Mouse (Mus musculus) forebrain, embryonic 13.5 days (tissue): ENCODE results near the gene Aqp1. TPM values are rescaled to one million over a fixed set of nuclear protein-coding genes. Genes with fewer than 3 reads are reported as not detected.

ENCODE experiments used
- ATAC-seq: fragments of 200-750 bp; cut with Nextera tagmentation; 2 replicates; pipeline ENCODE4 v1.8.0; 2017
- H3K27ac ChIP-seq: fragments of 300-500 bp; sonication (generic); 2 replicates; pipeline ENCODE4 v1.5.1; 2015; ENCODE audit warnings: inconsistent platforms, mild to moderate bottlenecking, moderate library complexity
- H3K27me3 ChIP-seq: fragments of 300-500 bp; sonication (generic); 2 replicates; pipeline ENCODE4 v1.6.1; 2015; ENCODE audit warnings: mild to moderate bottlenecking, inconsistent platforms
- H3K36me3 ChIP-seq: fragments of 300-500 bp; sonication (generic); 2 replicates; pipeline ENCODE4 v1.6.1; 2015; ENCODE audit warnings: mild to moderate bottlenecking, inconsistent platforms; ENCODE audit not compliant: poor library complexity, severe bottlenecking
- H3K4me1 ChIP-seq: fragments of 300-500 bp; sonication (generic); 2 replicates; pipeline ENCODE4 v1.6.1; 2015; ENCODE audit warnings: inconsistent platforms
- H3K4me2 ChIP-seq: fragments of 300-500 bp; sonication (generic); 2 replicates; pipeline ENCODE4 v1.6.1; 2015; ENCODE audit warnings: inconsistent platforms, mild to moderate bottlenecking, moderate library complexity
- H3K4me3 ChIP-seq: fragments of 300-500 bp; sonication (generic); 2 replicates; pipeline ENCODE4 v1.5.1; 2015; ENCODE audit warnings: mild to moderate bottlenecking, inconsistent platforms
- H3K9ac ChIP-seq: fragments of 300-500 bp; sonication (generic); 2 replicates; pipeline ENCODE4 v1.6.1; 2015; ENCODE audit warnings: mild to moderate bottlenecking, inconsistent platforms
- H3K9me3 ChIP-seq: fragments of 300-500 bp; sonication (generic); replicated peaks from 2 replicates; pipeline ENCODE4 v1.6.1; 2016; ENCODE audit warnings: inconsistent platforms
- WGBS: fragments of 180-500 bp; shearing (Covaris S2); methylation state at CpG from one replicate; pipeline ENCODE4 v1.1.7; 2015; 5-methylcytosine and 5-hydroxymethylcytosine counted together
- polyA plus RNA-seq: library from polyadenylated mRNA; unstranded; fragments of >200 nt; fragmentation: Nextera tagmentation; extraction: Ambion mirVana; gene quantifications from 2 replicates; pipeline ENCODE4 v1.2.1, GENCODE M21; 2015

Gene Aqp1
- 1.7 and 4.2 TPM in 2 replicates for polyA plus RNA-seq

DNA sequence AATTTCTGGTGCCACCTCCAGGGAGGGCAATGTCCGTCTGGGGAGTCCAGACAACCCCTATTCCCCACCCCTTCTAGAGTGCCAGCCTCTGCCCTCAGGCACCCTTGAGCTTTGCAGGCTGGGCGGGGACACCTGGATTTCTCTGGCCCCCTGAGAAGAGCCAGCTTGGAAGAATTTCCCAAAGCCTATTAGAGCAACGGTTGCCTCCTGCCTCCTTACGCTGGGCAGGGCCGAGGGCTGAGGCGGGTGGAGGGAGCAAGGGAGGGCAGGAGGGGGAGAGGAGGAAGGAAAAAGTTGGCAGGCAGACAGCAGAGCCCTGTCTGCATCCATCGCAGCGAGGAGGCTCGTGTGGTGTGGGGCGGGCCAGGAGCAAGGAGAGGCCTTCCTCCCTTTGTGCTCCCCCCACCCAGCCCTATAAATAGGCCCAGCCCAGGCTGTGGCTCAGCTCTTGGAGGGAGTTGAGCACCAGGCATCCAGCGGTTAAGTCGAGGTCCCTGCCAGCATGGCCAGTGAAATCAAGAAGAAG is at the start of gene Aqp1:
Gene Aqp1 (plus strand): TSS at position 444 of the 526 bp plus-strand sequence.
- no peaks in the 10 kb centered on the region for H3K36me3 ChIP-seq
- H3K27ac ChIP-seq, result no peak within 1 kb of the TSS
- H3K4me1 ChIP-seq, result peaks cover 28% of the 10 kb centered on the region
- no peaks in the 10 kb centered on the region for H3K9me3 ChIP-seq
- ATAC-seq, result peak; percentile 70
- no peak within 1 kb of the TSS for H3K9ac ChIP-seq
- no peak within 1 kb of the TSS for H3K4me2 ChIP-seq
- 16% methylated on average over 12 of the region's 12 CpGs for WGBS
- H3K4me3 ChIP-seq, result no peak within 1 kb of the TSS
- no peaks in the 10 kb centered on the region for H3K27me3 ChIP-seq

DNA sequence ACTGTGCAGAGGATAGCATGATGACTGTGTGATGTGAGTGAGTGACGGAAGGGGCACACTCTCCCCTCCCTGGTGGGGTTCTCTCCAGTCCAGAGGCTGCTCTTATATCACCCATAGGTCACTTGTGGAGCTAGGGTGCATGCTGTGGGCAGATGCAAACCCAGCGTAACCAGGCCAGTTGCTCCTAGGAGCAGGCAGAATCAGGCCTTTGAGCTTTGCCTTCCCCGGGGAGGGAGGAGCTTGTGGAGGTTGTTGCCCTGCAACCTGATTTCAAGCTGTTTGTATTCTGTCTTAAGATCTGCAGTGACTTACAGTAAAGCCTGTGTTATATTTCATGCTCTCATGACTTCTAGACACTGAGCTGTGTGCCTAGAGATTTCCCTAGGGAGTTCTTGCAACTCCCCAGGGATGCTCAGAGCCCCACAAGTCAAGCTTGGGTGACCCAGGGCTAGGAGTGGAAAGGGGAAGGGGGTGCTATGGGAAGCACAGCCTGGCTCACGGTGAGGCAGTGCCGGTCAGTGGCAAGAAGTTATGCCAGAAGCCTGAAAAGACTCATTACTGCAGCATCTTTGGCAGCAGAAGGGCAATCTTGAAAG is 48.1 kb upstream of the Aqp1 start:
- Histone ChIP-seq H3K4me3 (no peak overlapping the region), H3K27ac (no peak overlapping the region), H3K4me2 (no peak overlapping the region), H3K36me3 (peaks cover 14% of the 10 kb centered on the region), H3K9ac (no peak overlapping the region), H3K27me3 (no peaks in the 10 kb centered on the region), H3K4me1 (no peaks in the 10 kb centered on the region), H3K9me3 (0 out of 2 replicates have a peak, but pooled peaks cover 3% of the 10 kb centered on the region)
- ATAC-seq, result no peak
- WGBS, result 90% methylated on average over 5 of the region's 5 CpGs

DNA sequence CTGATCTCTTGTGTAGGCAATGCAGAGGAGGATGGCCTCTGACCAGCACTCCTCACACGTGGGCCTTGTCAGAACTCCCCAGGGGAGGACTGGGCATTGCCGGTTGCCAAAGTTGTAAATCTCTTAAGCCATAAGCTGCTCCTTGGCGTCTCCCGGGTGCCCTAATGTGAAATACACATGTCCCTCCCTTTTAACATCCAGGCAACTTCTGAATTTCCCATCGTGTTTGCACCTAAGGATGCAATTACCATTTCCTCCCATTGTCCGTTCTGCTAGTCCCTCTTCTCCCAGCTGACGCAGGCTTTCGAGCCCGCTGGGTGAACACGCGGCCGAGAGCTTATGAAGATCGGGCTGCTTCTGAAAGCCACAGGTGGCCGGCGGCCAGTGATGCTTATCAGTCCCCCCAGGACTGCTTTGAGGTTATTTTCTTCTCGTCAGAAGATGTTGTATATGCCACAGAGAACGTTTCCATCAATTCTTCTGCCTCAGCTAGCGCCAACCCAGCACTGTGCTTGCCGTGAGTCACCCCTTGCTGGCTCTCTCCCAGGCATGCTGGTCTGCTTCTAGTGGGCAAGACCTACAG is 41.6 kb upstream of the Aqp1 start:
- 73% methylated on average over 19 of the region's 19 CpGs for WGBS
- no peak for ATAC-seq
- no peak overlapping the region for H3K4me3 ChIP-seq
- no peak overlapping the region for H3K27ac ChIP-seq
- H3K9ac ChIP-seq, result no peak overlapping the region
- H3K27me3 ChIP-seq, result no peaks in the 10 kb centered on the region
- no peaks in the 10 kb centered on the region for H3K4me1 ChIP-seq
- no peak overlapping the region for H3K4me2 ChIP-seq
- H3K36me3 ChIP-seq, result peaks cover 34% of the 10 kb centered on the region
- no peaks in the 10 kb centered on the region for H3K9me3 ChIP-seq

DNA sequence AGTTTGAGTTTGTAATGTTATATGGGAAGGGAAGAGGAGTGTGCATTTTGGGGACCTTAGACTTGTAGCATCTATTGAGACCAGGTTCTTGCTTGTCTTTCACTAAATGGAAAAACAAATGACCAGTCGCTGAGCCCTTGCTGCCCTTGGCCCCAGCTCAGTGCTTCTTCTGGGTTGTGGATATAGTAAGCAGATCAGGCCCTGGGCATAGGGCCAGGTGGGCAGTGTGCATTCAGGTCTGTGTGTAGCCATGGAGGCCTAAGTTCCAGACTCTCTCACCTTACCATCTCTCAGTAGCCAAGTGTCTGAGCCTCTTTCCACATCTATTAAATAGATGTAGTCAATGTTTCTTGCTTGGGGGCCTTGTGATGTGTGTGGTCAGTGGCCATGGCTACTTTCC is 40.9 kb upstream of the Aqp1 start:
- Histone ChIP-seq H3K9ac (no peak overlapping the region), H3K4me3 (no peak overlapping the region), H3K4me1 (no peaks in the 10 kb centered on the region), H3K27me3 (no peaks in the 10 kb centered on the region), H3K4me2 (no peak overlapping the region), H3K9me3 (no peaks in the 10 kb centered on the region), H3K36me3 (peaks cover 37% of the 10 kb centered on the region), H3K27ac (no peak overlapping the region)
- no peak for ATAC-seq
- WGBS, result 100% methylated on average over 1 of the region's 1 CpGs

DNA sequence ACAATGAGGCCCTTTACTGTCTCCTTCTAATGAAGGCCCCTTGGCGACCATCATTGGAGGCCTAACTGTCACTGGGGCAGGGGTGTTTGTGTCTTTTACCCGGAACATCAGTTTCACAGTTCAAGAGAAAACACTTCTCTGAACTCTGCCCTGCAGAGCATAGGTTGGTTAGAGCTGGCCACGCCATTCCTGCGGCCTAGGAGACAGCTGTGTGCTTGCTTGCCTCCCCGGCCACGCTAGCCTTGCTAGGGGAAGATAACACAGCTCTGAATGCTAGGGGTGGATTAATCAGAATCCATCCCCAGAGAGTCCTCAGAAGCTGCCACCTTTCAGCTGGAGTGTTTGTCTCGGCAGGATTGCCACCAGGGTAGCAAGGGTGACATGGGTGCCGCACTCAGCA is 36.8 kb upstream of the Aqp1 start:
- no peak overlapping the region for H3K4me3 ChIP-seq
- peaks cover 55% of the 10 kb centered on the region for H3K36me3 ChIP-seq
- H3K27ac ChIP-seq, result no peak overlapping the region
- no peaks in the 10 kb centered on the region for H3K4me1 ChIP-seq
- 87% methylated on average over 8 of the region's 8 CpGs for WGBS
- H3K9ac ChIP-seq, result no peak overlapping the region
- no peak overlapping the region for H3K4me2 ChIP-seq
- no peak for ATAC-seq
- no peaks in the 10 kb centered on the region for H3K9me3 ChIP-seq
- no peaks in the 10 kb centered on the region for H3K27me3 ChIP-seq

DNA sequence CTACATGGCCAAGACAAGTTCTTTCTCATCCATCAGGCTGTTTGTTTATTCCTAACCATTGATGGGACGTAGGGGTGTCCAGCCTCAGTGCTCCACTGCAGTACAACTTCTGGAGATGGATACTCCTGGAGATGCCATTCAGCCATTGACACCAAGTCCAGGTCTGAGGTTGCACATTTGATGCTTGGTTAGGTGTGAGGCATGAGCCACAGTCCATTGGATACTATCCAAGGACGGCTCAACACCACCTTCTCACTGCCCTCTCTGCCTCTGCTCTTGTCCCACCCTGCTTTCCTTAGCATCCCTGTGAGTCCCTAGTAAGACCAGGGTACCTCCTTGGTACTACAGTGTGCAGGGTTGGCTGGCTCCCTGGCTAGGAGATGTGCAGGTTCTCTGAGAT is 36.3 kb upstream of the Aqp1 start:
- ATAC-seq, result no peak
- Histone ChIP-seq H3K4me2 (no peak overlapping the region), H3K9ac (no peak overlapping the region), H3K36me3 (peaks cover 55% of the 10 kb centered on the region), H3K27me3 (no peaks in the 10 kb centered on the region), H3K9me3 (no peaks in the 10 kb centered on the region), H3K4me1 (no peaks in the 10 kb centered on the region), H3K4me3 (no peak overlapping the region), H3K27ac (no peak overlapping the region)
- 91% methylated on average over 2 of the region's 2 CpGs for WGBS

DNA sequence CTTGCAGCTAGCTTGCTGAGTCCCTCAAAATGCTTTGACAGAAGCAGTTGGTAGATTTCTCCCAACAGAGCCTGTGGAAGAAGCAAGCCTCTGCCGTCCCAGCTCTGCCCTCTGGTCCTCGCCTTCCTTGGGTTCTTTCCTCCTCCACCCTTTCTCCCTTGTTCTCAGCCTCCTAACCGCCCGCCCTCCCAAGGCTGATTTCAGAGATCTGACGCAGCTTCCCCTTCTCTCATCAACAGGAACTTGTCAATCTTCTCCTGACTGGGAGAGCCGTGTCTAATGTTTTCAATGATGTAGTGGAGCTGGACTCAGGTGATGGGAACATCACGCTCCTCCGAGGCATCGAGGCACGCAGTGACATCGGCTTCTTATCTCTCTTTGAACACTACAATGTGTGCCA is 35.5 kb upstream of the Aqp1 start:
- WGBS, result 89% methylated on average over 11 of the region's 11 CpGs
- Histone ChIP-seq H3K4me3 (no peak overlapping the region), H3K27me3 (no peaks in the 10 kb centered on the region), H3K4me2 (no peak overlapping the region), H3K9ac (no peak overlapping the region), H3K36me3 (peaks cover 51% of the 10 kb centered on the region), H3K27ac (no peak overlapping the region), H3K9me3 (no peaks in the 10 kb centered on the region), H3K4me1 (no peaks in the 10 kb centered on the region)
- ATAC-seq, result no peak

DNA sequence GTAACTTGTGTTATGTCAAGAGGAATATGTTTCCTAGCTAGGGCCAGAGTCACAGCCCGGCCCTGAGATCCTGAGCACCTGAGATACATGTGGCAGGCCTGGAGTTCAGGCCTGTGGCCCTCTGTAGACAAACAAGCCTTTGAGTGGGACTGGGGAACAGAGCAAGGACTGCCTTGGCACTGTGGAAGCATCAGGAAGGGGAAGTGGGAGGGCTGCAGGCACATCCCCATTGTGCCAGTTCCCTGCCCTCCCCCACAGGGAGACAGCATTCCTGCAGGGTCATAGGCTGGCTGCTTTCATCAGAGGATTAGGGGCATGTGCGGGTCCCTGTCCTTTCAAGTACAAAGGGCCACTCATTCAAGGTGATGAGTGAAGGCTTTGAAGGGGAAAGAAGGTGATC is 26.1 kb upstream of the Aqp1 start:
- no peak for ATAC-seq
- Histone ChIP-seq H3K9ac (no peak overlapping the region), H3K4me2 (no peak overlapping the region), H3K36me3 (peaks cover 32% of the 10 kb centered on the region), H3K27me3 (no peaks in the 10 kb centered on the region), H3K4me3 (no peak overlapping the region), H3K27ac (no peak overlapping the region), H3K9me3 (no peaks in the 10 kb centered on the region), H3K4me1 (no peaks in the 10 kb centered on the region)
- WGBS, result 60% methylated on average over 2 of the region's 2 CpGs

DNA sequence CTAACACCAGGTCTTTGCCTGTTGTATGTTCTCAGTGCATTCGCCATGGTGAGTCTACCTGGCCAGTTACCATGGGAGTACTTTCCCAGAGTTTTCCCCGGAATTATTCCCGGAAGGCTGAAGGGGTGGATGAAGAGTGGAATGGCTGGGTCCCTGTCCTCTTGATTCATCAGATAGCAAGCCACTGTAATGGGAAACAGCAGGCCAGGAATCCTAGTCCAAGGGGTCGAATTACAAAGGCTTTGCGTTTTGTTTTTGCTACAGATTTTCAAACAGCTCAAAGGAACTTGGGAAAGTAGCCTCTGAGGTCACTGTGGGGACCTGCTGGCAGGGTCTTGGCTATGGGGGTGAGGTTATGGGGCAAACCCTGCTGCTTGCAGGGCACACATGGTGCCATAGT is 24.3 kb upstream of the Aqp1 start:
- H3K9me3 ChIP-seq, result no peaks in the 10 kb centered on the region
- H3K9ac ChIP-seq, result no peak overlapping the region
- H3K4me3 ChIP-seq, result no peak overlapping the region
- 71% methylated on average over 5 of the region's 5 CpGs for WGBS
- H3K4me1 ChIP-seq, result no peaks in the 10 kb centered on the region
- ATAC-seq, result no peak
- H3K27ac ChIP-seq, result no peak overlapping the region
- H3K36me3 ChIP-seq, result peaks cover 32% of the 10 kb centered on the region
- H3K4me2 ChIP-seq, result no peak overlapping the region
- no peaks in the 10 kb centered on the region for H3K27me3 ChIP-seq

DNA sequence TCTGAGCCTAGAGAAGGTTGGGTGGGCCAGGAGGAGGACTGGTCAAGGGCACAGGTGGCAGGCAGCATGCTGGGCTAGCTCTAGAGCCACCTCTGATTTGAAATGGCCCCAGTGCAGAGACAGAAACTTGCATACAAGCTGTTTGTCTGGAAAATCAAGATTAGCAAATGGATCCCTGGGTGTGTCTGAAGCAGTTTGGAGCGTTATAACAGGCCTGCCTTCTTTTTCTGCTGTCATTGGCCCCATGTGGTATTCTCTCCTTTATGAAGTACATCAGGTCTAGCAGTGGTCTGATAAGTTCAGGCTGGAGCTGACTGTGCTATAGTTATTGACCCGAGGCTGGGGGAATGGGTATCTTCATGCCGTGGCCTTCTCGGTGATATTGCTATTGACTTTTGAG is 22.3 kb upstream of the Aqp1 start:
- Histone ChIP-seq H3K4me3 (no peak overlapping the region), H3K9ac (no peak overlapping the region), H3K9me3 (no peaks in the 10 kb centered on the region), H3K36me3 (peaks cover 33% of the 10 kb centered on the region), H3K27me3 (no peaks in the 10 kb centered on the region), H3K27ac (no peak overlapping the region), H3K4me1 (no peaks in the 10 kb centered on the region), H3K4me2 (no peak overlapping the region)
- no peak for ATAC-seq
- WGBS, result 94% methylated on average over 4 of the region's 4 CpGs

DNA sequence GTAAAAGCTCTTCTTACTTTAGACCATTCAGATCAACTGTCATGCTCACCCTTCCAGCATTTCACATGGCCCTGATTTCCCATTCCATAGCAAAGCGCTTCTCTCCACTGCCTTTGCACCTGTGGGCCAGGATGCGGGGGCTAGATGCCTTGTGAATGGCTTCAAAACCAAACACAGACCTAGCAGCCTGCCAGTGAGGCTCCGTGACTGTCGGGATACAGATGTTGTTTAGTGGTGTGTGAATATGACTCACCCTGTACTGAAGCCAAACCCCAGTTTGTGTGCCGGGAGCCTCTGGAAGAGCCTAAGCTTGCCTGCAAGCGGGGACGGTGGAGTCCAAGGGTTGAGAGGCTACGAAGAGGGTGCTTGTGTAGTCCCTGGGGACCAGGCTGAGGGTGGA is 21.6 kb upstream of the Aqp1 start:
- Histone ChIP-seq H3K9ac (no peak overlapping the region), H3K36me3 (peaks cover 27% of the 10 kb centered on the region), H3K4me1 (no peaks in the 10 kb centered on the region), H3K27ac (no peak overlapping the region), H3K4me2 (no peak overlapping the region), H3K27me3 (no peaks in the 10 kb centered on the region), H3K4me3 (no peak overlapping the region), H3K9me3 (no peaks in the 10 kb centered on the region)
- WGBS, result 92% methylated on average over 8 of the region's 8 CpGs
- ATAC-seq, result no peak

DNA sequence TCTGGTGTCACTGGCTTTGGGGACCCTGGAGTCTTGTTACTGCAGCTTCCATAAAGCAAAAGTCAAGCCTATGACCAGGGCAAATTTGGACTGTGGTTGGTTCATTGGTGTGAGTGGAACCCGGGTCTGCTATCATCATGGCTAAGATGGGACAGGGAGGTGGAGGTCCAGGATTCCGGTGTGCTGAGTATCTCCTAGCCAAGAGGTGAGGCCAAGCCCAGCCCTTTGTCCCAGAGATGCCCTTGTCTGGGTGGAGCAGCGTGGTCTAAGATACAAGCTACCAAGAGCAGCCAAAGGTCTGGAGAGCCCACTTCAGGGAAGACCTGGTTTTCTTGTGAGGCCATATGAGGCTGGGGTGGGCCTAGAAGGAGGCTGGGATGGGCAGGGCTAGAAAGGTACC is 17.6 kb upstream of the Aqp1 start:
- H3K27me3 ChIP-seq, result no peaks in the 10 kb centered on the region
- ATAC-seq, result no peak
- H3K4me3 ChIP-seq, result no peak overlapping the region
- H3K4me1 ChIP-seq, result no peaks in the 10 kb centered on the region
- no peak overlapping the region for H3K27ac ChIP-seq
- peaks cover 7% of the 10 kb centered on the region; the same call in 1 of the 2 replicates for H3K36me3 ChIP-seq
- 91% methylated on average over 3 of the region's 3 CpGs for WGBS
- H3K9ac ChIP-seq, result no peak overlapping the region
- no peak overlapping the region for H3K4me2 ChIP-seq
- H3K9me3 ChIP-seq, result no peaks in the 10 kb centered on the region
